Mouse (Mus musculus) mouse embryonic stem cell (cell line): ENCODE measurements around the gene Ercc2.

Source experiments
- in situ Hi-C, 2 experiments: fragments of 300-500 bp; cut with MboI; formaldehyde crosslinking; loops; 1 replicate in 1 of 2; 3 replicates in 1 of 2; pipeline ENCODE4 v1.14.3; 2019 to 2020; ENCODE audit warnings: low sequenced_read_pairs in 2 of 2, low pct_unique_long_range_greater_than_20kb in 1 of 2, mixed read lengths in 1 of 2; ENCODE audit not compliant: unreplicated experiment in 1 of 2

The Ercc2 gene

GRCm38 (mm10) chr7:19430402-19430801, 48.6 kb downstream of the Ercc2 start:
- in situ Hi-C loops: no loop called here

GRCm38 (mm10) chr7:19432475-19432874, 50.7 kb downstream of the Ercc2 start:
- in situ Hi-C loops: no loop called here

GRCm38 (mm10) chr7:19436276-19436675, 54.5 kb downstream of the Ercc2 start:
- in situ Hi-C loops: no loop called here

GRCm38 (mm10) chr7:19437048-19437447, 55.2 kb downstream of the Ercc2 start:
- in situ Hi-C loops: no loop called here

GRCm38 (mm10) chr7:19441448-19442091, 59.8 kb downstream of the Ercc2 start:
- in situ Hi-C loops: no loop called here

- in situ Hi-C loops: no loop called here
These were observed 61.5 kb downstream of the Ercc2 start for GRCm38 (mm10) chr7:19443344-19443743.

GRCm38 (mm10) chr7:19444801-19445200, 63.0 kb downstream of the Ercc2 start:
- in situ Hi-C loops: no loop called here
